Mouse (Mus musculus) spleen, adult 2 months (tissue): Measurements from ENCODE around the gene Afdn.

Source experiments
- CTCF ChIP-seq: fragments of 200-500 bp; IDR thresholded peaks from 2 replicates; pipeline ENCODE4 v1.5.1; 2011; ENCODE audit warnings: mild to moderate bottlenecking, inconsistent platforms; ENCODE audit not compliant: insufficient read depth, insufficient read length, insufficient replicate concordance; ENCODE audit errors: extremely low read depth
- POLR2A ChIP-seq: fragments of 200-500 bp; IDR thresholded peaks from 2 replicates; pipeline ENCODE4 v1.6.1; 2011; ENCODE audit warnings: low read depth, low read length, inconsistent platforms

GRCm38 (mm10) chr17:13712116-13712515 lies 48.2 kb upstream of the Afdn start:
- TF ChIP-seq POLR2A: no peak
- TF ChIP-seq CTCF: no peak
